Mouse (Mus musculus) frontal cortex, postnatal 10 days (tissue): ENCODE measurements around the gene H60b.
A peak's percentile ranks its signal among the peaks of the same experiment; 100 is the strongest.
"Not testable (repeated sequence)": the region's sequence is repeated elsewhere in the genome, so short reads cannot be mapped to it uniquely, and the experiment has no call there.

Experiments used
- DNase-seq, 2 experiments: peaks; one replicate each; pipeline ENCODE4 v3.0.0; 2022; ENCODE audit warnings: low spot score in 2 of 2, mixed read lengths in 1 of 2

H60b gene

DNA sequence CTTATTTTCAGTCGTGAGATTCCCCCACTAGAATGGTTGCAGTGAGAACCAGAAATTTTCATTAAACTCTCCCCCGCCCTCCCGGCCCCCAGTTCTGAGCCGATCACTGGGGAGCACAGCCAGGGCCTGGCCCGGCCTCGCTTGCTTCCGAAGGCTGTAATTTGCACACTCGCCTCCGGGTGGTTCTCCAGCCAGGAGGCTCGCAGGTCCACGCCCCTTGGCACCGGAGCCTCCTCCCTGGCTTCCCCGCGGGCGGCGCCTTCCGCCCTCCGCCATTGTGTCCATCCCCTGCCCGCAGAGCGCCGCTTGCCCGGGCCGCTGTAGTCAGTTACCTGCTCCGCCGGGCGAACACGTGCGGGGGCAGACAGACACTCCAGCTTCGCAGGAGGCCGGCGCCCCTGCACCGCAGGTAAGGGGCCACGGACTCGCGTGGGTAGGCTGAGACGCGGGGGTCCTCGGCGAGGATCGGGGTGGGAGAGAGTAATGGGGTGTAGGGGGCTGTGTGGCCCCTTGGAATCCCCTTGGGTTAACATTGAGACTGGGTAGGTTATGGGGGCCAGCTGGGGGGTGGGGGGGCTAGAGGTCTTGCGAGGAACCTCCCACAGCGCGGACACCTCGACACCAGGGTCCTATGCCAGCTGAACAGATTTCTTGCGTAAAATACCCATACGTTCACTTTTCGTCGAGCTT, at the start of gene H60b, which contains the start of gene Raet1e:
TSS of gene H60b (plus strand) at position 277 of the 690 bp plus-strand sequence.
TSS of gene Raet1e (plus strand) at position 260 of the 690 bp plus-strand sequence.
- not testable (repeated sequence) for DNase-seq

- peak in 1 of 2 experiments; percentile 71 for DNase-seq
Observed at GRCm38 (mm10) chr10:22140665-22141280, 17.6 kb upstream of the H60b start.

- not testable (repeated sequence) for DNase-seq
Observed at GRCm38 (mm10) chr10:22142194-22142593, 16.2 kb upstream of the H60b start.

DNA sequence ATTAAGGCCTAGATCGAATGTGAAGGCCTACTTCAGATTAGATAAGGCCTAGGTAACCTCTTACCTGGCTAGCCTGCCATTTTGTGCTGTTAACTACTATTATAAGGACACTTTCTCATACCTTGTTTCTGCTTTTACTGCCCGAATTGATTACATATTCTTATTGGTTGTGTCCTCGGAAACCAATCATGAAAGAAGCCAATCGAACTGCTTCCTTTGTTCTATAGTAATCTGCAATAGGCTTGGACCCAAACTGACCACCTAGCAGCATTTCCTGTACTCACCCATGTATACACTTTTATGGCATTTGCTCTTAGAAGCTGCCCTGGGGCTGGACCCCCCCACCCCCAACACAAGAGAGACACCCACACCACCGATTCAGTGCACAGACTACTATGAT, 15.5 kb upstream of the H60b start:
- no peak for DNase-seq

DNA sequence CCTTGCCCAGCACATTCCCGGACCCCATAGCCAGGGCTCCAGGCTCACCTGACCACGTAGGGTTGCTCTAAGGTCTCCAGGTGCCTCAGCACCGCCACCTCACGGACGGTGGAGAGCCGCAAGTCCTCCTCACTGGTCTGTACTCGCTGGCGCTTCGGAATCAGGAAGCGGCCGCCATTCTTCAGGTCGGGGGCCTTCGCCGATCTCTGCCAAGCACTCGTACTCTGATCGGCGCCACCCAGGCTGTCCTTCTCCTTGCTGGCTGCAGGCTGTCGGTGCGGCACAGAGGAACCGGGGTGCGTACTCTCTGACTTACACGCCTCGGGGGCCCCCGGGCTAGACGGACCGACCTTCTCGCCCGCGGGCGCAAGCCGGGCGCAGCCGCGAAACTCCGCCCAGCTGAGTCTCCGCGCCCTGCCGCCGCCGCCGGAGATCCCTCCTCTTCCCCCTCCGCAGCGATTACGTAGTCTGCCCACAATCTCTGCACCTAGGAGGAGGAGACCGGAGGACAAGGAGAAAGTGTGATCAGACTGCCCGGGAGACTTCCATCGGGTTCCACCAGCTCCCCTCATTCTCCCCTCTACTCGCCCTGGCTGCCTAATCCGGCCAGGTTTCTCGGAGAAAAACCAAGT, 9.8 kb upstream of the H60b start:
- peak in 1 of 2 experiments; percentile 35 for DNase-seq

DNA sequence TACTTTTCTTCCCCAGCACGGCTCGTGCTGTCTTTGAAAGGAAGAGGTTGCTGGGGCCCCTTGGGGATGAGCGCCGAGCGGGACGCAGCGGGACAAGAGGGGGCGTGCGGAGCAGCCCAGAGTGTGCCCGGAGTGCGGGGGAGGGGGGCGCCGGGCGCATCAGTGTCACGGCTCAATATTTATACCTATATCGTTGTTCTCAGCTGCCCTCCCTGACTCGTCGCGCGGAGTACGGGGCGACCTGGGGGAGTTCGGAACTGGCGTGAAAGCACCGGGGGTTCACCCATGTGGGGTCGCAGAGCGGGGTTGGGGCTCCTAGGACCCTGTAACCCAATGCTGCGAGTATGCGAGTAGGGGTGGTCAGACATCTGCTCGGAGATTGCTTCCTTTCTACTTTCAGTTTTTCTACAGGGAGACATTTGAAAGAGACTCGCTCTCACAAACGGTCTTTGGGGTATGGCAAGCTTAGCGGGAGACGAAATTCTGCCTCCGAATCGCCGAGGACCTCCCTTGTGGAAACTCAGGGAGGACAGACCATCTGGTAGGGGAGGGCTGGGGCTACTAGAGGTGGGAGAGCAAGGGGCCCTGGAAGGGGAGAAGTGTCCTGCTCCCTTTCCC, 9.2 kb upstream of the H60b start, which contains the start of gene E030030I06Rik:
TSS of gene E030030I06Rik (minus strand) at position 198 of the 618 bp plus-strand sequence.
- no peak for DNase-seq

- DNase-seq, result no peak
Observed at GRCm38 (mm10) chr10:22149691-22150465, 8.5 kb upstream of the H60b start.

DNA sequence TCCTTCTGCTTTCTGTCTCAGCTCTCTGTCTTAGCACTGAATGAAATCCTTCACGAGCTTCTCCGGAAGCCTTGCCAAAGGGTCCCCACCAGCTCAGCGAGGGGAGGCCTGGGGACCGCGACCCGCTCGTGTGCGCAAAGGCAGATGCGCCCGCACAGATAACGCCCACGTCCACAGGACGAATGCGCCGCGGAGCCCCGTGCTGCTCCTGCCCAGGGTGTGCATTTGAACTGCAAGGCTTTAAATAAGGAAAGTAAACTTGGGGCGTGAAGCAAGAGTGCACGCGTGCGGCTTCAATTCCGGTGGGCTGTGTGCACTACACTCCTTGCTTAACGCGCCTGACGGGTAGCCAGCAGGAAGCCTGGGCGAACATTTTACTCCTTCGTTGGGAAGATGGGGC, 7.8 kb upstream of the H60b start:
- no peak for DNase-seq

DNA sequence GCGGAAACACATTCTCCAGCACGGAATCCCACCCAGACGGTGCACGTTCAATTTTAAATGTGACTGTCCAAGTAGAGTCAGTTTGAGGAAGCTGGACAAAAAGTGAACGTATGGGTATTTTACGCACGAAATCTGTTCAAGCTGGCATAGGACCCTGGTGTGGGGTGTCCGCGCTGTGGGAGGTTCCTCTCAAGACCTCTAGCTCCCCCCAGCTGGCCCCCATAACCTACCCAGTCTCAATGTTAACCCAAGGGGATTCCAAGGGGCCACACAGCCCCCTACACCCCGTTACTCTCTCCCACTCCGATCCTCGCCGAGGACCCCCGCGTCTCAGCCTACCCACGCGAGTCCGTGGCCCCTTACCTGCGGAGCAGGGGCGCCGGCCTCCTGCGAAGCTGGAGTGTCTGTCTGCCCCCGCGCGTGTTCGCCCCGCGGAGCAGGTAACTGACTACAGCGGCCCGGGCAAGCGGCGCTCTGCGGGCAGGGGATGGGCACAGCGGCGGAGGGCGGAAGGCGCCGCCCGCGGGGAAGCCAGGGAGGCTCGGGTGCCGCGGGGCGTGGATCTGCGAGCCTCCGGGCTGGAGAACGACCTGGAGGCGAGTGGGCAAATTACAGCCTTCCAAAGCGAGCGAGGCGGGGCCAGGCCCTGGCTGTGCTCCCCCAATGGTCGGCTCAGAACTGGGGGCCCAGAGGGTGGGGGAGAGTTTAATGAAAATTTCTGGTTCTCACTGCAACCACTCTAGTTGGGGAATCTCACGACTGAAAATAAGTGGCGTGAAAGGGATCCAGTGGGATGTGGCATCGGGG, 7.1 kb upstream of the H60b start:
- DNase-seq, result not testable (repeated sequence)

DNA sequence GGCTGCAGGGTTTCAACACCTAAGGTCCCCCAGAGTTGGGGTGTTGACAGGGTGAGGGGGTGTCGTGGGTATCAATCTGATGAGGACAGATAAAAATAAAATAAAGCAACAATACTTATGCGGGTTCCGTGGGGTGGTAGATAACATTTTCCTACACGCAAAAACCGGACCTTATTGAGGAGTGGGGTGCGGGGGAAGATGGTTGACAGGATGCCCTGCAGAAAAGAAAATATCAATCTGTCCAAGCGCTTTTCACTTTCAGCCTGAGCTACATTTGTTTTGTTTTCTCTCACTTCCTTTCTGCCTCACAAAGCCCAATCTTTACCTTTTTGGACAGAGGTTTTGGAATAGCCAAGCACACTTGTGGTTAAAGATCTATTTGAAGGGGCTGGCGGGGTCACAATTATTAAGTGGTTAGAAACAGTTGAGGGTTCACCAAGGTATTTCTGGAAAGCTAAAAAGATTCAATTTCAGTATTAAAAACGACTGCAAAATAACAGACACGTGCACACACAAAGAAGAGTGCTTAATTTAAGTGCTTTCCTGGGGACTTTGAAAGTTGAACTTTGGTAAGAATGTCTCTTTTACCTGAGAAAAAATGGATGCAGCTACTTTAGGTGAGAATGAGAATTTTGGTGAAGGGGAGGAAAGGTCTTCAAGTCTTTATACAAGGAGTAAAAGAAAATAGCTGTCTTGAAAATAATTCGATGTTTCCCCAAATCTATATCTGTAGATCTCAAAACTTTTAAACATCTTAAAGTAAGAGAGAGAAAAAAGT, 6.3 kb upstream of the H60b start:
- DNase-seq, result not testable (repeated sequence)

- not testable (repeated sequence) for DNase-seq
Observed at GRCm38 (mm10) chr10:22153147-22153690, 5.2 kb upstream of the H60b start.

DNA sequence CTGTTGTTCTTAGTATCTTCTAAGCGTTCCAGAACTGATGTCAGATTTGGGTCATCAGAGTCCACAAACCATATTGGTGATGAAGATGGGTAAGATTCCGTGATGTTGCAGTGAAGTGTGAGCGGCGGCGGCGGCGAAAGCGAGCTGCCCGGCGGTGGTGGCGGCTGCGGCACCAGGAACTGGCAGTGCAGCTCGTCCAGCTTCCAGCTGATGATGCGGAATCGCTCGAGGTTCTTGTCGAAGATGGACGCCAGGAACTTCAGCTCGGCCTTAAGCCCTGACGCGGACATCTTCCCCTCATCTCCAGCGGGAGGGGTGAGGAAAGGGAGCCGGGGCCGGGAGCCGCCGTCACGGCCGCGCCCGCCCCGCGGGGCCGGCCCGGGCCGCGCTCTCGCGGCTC, 4.3 kb upstream of the H60b start:
- DNase-seq, result not testable (repeated sequence)

DNA sequence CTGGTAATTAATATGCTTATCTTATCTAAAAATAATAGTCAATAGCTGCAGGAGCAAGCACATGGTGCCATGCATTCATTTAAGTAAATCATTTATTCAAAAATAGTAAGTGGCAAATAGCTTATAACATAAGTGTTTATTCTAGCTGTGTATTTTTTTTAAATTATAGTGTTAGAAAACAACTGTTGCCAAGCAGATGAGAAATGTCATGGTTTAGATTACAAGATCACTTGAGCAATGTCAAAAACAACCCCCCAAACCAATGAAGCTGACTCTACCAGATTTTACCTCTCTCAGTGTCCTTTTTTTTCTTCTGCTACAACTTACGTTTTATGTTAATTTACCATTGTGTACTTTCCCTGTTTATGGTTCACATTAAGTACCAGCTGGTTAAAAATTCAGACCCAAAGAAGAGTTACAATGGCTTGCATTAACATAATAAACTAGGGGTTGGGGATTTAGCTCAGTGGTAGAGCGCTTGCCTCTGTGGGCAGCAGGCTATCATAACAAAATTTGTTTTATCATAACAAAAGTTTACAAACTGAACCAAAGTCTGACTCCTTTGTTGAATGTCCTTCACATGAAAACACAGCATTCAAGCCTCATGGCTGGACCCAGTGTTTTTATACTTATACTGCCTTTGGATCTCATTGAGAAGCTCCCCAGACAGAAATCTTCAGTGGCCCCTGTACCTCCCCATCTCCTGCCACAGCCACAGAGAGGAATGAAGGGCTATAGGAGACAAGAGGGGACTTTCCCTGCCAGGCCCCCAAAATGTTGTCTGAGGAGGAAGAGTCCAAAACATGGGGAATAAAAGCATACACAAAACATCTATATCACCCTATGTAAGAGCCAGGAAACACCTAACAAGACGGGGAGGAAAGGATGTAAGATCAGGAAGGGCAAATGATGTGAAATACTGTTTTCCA, 3.3 kb upstream of the H60b start:
- no peak for DNase-seq

DNA sequence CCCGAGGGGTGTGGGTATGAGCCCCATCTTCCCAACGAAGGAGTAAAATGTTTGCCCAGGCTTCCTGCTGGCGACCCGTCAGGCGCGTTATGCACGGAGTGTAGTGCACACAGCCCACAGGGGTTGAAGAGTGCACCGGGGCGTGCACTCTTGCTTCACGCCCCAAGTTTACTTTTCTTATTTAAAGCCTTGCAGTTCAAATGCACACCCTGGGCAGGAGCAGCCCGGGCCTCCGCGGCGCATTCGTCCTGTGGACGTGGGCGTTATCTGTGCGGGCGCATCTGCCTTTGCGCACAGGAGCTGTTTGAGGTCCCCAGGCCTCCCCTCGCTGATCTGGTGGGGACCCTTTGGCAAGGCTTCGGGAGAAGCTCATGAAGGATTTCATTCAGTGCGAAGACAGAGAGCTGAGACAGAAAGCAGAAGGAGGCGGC, 760 bp downstream of the H60b start:
- no peak for DNase-seq

- no peak for DNase-seq
Observed at GRCm38 (mm10) chr10:22159581-22160140, 1.3 kb downstream of the H60b start.

DNA sequence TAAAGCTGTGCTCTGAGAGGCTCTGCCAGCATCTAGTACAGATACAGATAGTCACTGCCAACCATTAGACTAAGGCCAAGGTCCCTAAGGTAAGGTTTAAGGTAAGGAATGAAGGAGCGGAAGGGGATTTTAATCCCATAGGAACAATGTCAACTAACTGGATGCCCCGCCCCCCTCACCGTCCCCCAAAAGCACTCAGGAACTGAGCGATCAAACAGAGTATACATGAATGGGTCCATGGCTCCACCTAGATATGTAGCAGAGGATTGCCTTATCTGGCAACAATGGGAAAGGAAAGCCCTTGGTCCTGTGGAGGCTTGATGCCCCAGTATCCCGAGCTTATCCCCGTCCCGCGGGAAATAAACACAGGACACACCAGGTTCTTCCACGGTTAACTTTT, 4.9 kb downstream of the H60b start:
- DNase-seq, result not testable (repeated sequence)

GRCm38 (mm10) chr10:22163705-22164583, 5.6 kb downstream of the H60b start:
- DNase-seq, result peak in 1 of 2 experiments; percentile 59
